Mouse (Mus musculus) thymus, adult 18-20 months (tissue): ENCODE data around the gene Gm45234.

Experiments used
- DNase-seq, 2 experiments: peaks; one replicate each; pipeline ENCODE4 v3.0.0; 2022; ENCODE audit warnings: mixed read lengths in 2 of 2

Gm45234 gene

GRCm38 (mm10) chr6:124738511-124739023 lies 17.3 kb downstream of the Gm45234 start, which contains the start of gene Ptpn6:
Gene Ptpn6, minus strand, starts transcription at chr6:124738714.
- DNase-seq = no peak

DNA sequence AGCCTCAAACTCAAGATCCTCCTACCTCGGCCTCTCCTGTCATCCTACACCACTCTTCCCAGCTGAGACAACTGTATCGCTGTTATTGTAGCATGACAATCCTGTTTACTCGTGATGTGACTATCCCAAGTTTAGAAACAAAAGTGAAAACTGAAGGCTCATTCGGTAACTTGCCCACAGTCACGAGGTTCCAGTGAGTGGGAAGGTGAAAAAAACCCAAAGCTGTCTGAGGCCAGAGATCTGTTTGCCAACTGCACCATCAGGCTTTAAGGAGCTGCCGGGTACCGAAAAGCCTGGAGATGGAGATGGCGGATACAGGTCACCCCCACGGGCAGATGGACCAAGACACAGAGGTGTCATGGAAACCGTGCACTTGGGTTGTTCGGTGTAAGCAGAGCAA lies 18.8 kb downstream of the Gm45234 start:
- no peak for DNase-seq

- DNase-seq = no peak
Observed at GRCm38 (mm10) chr6:124734417-124734816, 21.4 kb downstream of the Gm45234 start.

- peak; percentile 84 to 89 for DNase-seq
Observed at GRCm38 (mm10) chr6:124732476-124733370, 23.1 kb downstream of the Gm45234 start.

- peak in 1 of 2 experiments; percentile 9 for DNase-seq
Observed at GRCm38 (mm10) chr6:124731038-124731437, 24.8 kb downstream of the Gm45234 start.

- DNase-seq = peak in 1 of 2 experiments; percentile 70
Observed at GRCm38 (mm10) chr6:124729850-124730705, 25.7 kb downstream of the Gm45234 start.

- no peak for DNase-seq
Observed at GRCm38 (mm10) chr6:124728621-124729020, 27.2 kb downstream of the Gm45234 start.

DNA sequence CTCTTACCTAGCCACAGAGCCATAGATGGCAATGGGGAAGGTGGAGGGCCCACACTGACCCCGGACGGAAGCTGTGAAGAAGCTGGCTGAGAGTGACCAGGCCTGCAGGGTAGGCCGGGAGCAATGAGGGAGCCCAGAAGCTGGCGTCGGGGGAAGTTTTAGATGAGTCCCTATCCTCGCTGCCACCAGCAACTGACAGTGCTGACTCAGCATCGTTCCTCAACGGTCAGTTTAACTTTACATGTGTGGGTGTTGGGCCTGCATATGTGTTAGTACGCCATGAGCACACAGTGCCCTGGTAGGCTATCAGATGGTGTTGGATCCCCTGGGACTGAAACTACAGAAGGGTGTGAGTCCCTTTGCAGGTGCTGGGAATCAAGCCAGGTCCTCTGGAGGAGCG lies 31.3 kb downstream of the Gm45234 start:
- DNase-seq = no peak

DNA sequence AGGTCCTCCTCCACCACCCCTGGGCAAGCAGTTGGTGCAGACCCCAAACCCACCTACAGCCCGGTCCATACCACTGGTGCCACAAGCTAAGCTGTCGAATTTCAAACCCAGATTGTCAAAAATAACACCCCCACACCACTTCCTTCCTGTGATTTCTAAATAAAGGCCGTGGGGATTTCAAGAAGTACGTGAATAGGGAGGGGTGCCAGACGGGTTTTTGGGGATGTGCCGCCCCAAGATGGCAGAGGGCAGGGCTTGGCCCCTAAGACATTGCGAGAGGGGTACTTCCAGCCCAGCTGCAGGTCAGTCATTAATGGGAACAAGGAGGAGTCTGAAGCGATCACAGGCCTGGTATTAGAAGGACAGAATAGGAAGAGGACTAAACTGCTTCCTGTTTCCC lies 32.3 kb downstream of the Gm45234 start:
- DNase-seq = no peak

DNA sequence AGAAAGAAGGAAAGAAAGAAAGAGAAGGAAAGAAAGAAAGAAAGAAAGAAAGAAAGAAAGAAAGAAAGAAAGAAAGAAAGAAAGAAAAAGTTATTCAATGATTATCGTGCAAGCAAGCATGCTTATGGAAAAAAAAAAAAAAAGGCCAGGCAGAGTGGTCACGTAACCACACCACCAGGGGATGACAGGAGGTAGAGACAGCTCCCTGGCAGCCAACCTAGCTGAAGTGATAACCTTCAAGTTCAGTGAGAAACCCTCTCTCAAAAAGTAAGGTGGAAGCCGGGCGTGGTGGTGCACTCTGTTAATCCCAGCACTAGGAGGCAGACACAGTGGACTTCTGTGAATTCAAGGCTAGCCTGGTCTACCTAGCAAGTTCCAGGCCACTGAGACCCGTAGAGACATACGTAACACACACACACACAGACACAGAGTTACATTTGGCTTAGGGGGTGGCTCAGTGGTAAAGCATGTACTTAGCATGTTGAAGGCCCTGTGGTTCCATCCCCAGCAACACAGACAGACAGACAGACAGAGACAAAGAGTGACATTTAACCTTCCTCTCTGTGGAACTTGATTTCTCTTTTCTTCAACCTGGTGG lies 32.8 kb downstream of the Gm45234 start:
- no peak for DNase-seq

DNA sequence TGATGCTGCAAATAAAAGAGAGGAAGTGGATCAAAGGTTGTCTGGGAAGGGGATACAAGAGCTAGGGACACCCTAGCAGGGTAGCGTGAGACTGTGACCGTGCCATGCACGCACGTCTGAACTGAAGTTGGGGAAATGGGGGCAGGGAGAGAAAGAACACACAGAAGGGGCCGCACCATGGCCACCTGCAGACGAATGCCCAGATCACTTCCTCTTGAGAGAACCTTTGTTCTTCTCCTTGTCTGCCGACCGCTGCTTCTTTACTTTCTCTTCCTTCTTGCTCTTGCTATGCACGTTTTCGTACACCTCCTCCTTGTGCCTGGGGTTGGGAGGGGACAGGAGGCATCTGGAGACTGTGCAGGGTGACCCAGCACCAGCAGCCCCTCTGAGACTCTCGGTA lies 34.9 kb downstream of the Gm45234 start:
- DNase-seq = peak in 1 of 2 experiments; percentile 59

DNA sequence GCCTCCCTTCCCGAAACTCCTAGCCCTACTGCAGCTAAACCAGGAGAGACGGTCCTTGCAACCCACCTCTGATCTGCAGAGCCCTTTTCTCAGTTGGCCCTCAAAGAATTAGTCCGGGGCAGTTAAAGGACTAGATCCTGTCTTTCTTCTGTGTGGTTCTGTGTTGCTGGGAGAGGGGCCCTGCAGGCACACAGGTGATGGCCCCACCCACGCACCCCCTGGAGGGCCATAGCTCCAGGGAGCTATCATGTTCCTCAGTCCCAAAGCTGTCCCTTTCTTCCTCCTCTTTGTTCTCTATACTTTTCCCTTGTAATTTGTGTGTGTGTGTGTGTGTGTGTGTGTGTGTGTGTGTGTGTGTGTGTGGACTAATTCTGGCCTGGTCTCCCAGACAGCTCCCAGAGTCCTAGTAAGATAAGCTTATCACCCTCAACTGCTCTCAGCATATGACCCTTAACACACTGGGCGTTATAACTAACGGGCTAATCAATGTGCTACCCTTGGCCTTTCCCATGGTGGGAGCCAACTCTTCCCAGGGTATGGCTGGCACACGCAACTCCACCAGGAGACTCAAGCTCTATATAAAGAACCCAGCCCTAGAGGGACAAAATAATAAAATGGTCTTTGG lies 36.4 kb downstream of the Gm45234 start:
- DNase-seq = no peak

DNA sequence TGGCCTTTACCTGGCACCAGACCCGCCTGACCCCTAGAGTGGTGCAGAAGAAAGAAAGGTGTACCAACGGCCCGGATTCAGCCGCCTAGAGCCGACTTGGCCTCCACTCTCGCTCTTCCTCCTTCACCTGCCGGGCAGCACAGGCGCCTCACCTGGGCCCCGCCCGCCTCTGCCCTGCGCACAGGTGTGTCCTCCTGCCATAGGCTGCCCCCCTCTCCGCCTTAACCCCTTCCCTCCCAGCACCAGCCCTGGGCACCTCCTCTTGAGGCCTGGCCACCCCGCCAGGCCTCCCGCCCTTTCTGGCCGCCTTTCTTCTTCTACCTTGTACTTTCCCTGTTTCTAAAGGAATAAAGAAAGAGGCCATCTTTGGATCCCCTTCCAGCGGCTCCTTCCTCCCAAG lies 37.1 kb downstream of the Gm45234 start:
- no peak for DNase-seq

GRCm38 (mm10) chr6:124717968-124718367 lies 37.9 kb downstream of the Gm45234 start:
- DNase-seq = no peak

GRCm38 (mm10) chr6:124716864-124717490 lies 38.8 kb downstream of the Gm45234 start:
- DNase-seq = no peak

- DNase-seq = no peak
Observed at GRCm38 (mm10) chr6:124712918-124713317, 42.9 kb downstream of the Gm45234 start.

DNA sequence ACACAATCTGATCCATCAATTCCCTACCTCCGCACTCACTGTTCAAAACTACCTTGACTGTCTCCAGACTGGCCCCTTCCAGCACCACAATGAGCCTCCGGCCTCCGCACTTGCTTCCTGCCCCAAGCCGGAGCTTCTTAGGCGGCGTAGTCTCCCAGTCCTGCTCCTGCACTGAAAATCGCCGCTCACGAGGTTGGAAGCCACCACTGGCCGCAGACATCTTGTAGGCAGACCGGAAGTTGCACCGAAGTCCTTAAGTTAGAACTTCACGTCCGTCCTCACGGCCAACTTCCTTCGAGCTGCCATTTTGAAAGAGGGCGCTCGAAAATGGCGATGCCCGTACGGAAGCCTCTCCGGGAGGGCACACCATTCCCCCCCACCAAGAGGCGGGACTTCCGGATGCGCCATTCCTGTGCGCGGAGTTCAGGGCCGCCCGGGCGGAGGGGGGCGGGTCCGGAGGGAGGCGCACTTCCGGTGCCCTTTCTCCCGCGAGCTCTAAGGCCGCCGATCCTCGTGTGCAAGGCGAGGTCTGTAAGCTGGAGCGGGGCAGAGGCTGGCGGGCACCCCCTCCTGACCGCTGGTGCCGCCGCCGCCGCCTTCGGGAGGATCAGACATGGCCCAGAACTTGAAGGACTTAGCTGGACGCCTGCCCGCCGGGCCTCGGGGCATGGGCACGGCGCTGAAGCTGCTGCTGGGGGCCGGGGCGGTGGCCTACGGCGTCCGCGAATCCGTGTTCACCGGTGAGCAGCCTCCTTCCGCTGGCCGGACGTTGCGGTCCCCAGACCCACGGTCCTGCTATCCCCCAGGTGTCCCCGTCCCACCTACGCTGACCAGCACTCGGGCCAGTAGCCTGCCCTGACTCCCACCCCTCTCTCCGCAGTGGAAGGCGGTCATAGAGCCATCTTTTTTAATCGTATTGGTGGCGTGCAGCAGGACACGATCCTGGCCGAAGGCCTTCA lies 43.7 kb downstream of the Gm45234 start, which contains the start of the genes Emg1 and Phb2:
TSS of gene Emg1 (minus strand) at position 355 of the 959 bp plus-strand sequence.
TSS of gene Phb2 (plus strand) at position 513 of the 959 bp plus-strand sequence.
- peak; percentile 93 to 96 for DNase-seq

- DNase-seq = no peak
Observed at GRCm38 (mm10) chr6:124708289-124708889, 47.4 kb downstream of the Gm45234 start.

- DNase-seq = no peak
Observed at GRCm38 (mm10) chr6:124706061-124706627, 49.7 kb downstream of the Gm45234 start.

DNA sequence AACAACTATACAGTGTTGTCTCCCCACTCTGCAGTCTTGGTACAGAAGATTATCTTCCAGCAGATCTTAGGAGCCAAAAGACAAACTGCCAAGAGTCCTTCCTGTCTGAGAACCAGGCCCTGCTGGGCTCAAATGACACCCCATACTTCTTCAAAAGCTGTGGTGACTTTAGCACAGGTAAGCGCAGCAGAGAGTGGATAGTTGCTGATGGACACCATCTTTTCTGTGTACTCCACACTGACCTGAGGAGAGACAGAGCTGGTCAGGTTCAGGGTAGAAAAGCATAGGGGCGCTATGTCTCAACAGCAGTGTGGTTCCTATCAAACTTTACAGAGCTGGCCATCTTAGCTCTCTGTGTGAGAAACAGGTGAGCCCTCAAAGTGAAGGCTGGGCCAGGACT lies 51.4 kb downstream of the Gm45234 start:
- no peak for DNase-seq
